Mouse (Mus musculus): ENCODE data around the gene Armh3.

Armh3 gene

GRCm38 (mm10) chr19:45997785-45998693 lies at the start of gene Armh3:
Gene Armh3 (minus strand): TSS chr19:45998488.
- DNase-seq (ENCODE audit: low read depth, low spot score) = peak; percentile 98

- peak; percentile 74 for DNase-seq (ENCODE audit: low read depth, low spot score)
These were observed 49.1 kb upstream of the Armh3 start for GRCm38 (mm10) chr19:46047426-46047825.

GRCm38 (mm10) chr19:46046621-46047025 lies 48.3 kb upstream of the Armh3 start:
- peak; percentile 82 for DNase-seq (ENCODE audit: low read depth, low spot score)

GRCm38 (mm10) chr19:46045696-46046311 lies 47.5 kb upstream of the Armh3 start:
- peak; percentile 95 for DNase-seq (ENCODE audit: low read depth, low spot score)

- DNase-seq (ENCODE audit: low read depth, low spot score) = peak; percentile 91
These were observed 46.9 kb upstream of the Armh3 start, which contains the start of gene Ldb1 for GRCm38 (mm10) chr19:46044993-46045695. Gene Ldb1 (minus strand): TSS chr19:46045214.

GRCm38 (mm10) chr19:46044271-46044992 lies 46.1 kb upstream of the Armh3 start, which contains the start of gene Pprc1:
Gene Pprc1 (plus strand): TSS chr19:46044886.
- DNase-seq (ENCODE audit: low read depth, low spot score) = peak; percentile 50

GRCm38 (mm10) chr19:46043380-46043779 lies 45.1 kb upstream of the Armh3 start:
- DNase-seq (ENCODE audit: low read depth, low spot score) = no peak

GRCm38 (mm10) chr19:46042476-46043011 lies 44.3 kb upstream of the Armh3 start:
- peak; percentile 67 for DNase-seq (ENCODE audit: low read depth, low spot score)

- DNase-seq (ENCODE audit: low read depth, low spot score) = peak; percentile 55
These were observed 43.7 kb upstream of the Armh3 start for GRCm38 (mm10) chr19:46041933-46042475.

- no peak for DNase-seq (ENCODE audit: low read depth, low spot score)
These were observed 43.1 kb upstream of the Armh3 start for GRCm38 (mm10) chr19:46041299-46041932.

- peak; percentile 48 for DNase-seq (ENCODE audit: low read depth, low spot score)
These were observed 42.0 kb upstream of the Armh3 start for GRCm38 (mm10) chr19:46040149-46040902.

GRCm38 (mm10) chr19:46039478-46039877 lies 41.2 kb upstream of the Armh3 start:
- DNase-seq (ENCODE audit: low read depth, low spot score) = peak; percentile 93

GRCm38 (mm10) chr19:46038851-46039260 lies 40.6 kb upstream of the Armh3 start:
- no peak for DNase-seq (ENCODE audit: low read depth, low spot score)

- no peak for DNase-seq (ENCODE audit: low read depth, low spot score)
These were observed 39.9 kb upstream of the Armh3 start for GRCm38 (mm10) chr19:46037925-46038850.

- peak; percentile 93 for DNase-seq (ENCODE audit: low read depth, low spot score)
These were observed 39.1 kb upstream of the Armh3 start for GRCm38 (mm10) chr19:46037243-46037924.

GRCm38 (mm10) chr19:46036477-46037242 lies 38.4 kb upstream of the Armh3 start:
- peak; percentile 85 for DNase-seq (ENCODE audit: low read depth, low spot score)

GRCm38 (mm10) chr19:46035971-46036370 lies 37.7 kb upstream of the Armh3 start:
- no peak for DNase-seq (ENCODE audit: low read depth, low spot score)
